Mouse (Mus musculus) cerebral cortex, adult 2 months (tissue): Measurements from ENCODE around the gene Sesn3.

Experiments
- WGBS: fragments of 180-500 bp; shearing (Covaris S2); methylation state at CpG from one replicate; pipeline ENCODE4 v1.1.7; 2018; 5-methylcytosine and 5-hydroxymethylcytosine counted together

Sesn3 gene

GRCm38 (mm10) chr9:14277365-14277991 lies 2.6 kb downstream of the Sesn3 start:
- WGBS = under 1% methylated on average over 7 of the region's 7 CpGs

- WGBS = 83% methylated on average over 1 of the region's 1 CpGs
These were observed 5.8 kb downstream of the Sesn3 start for GRCm38 (mm10) chr9:14280696-14281095.

GRCm38 (mm10) chr9:14285036-14285435 lies 10.2 kb downstream of the Sesn3 start:
- 44% methylated on average over 3 of the region's 3 CpGs for WGBS

GRCm38 (mm10) chr9:14287234-14287633 lies 12.4 kb downstream of the Sesn3 start:
- 80% methylated on average over 1 of the region's 1 CpGs for WGBS

- WGBS = 100% methylated on average over 1 of the region's 1 CpGs
These were observed 19.0 kb downstream of the Sesn3 start for GRCm38 (mm10) chr9:14293866-14294265.

- WGBS = 89% methylated on average over 8 of the region's 8 CpGs
These were observed 21.0 kb downstream of the Sesn3 start for GRCm38 (mm10) chr9:14295680-14296440.

- WGBS = 84% methylated on average over 5 of the region's 5 CpGs
These were observed 22.3 kb downstream of the Sesn3 start for GRCm38 (mm10) chr9:14297204-14297603.

- 62% methylated on average over 6 of the region's 6 CpGs for WGBS
These were observed 25.9 kb downstream of the Sesn3 start for GRCm38 (mm10) chr9:14300795-14301194.

- WGBS = 33% methylated on average over 9 of the region's 9 CpGs
These were observed 29.5 kb downstream of the Sesn3 start for GRCm38 (mm10) chr9:14304262-14304968.

GRCm38 (mm10) chr9:14307341-14307740 lies 32.5 kb downstream of the Sesn3 start:
- 93% methylated on average over 3 of the region's 3 CpGs for WGBS

GRCm38 (mm10) chr9:14313968-14314367 lies 39.1 kb downstream of the Sesn3 start:
- WGBS = 60% methylated on average over 3 of the region's 3 CpGs

- WGBS = 66% methylated on average over 7 of the region's 7 CpGs
These were observed 39.6 kb downstream of the Sesn3 start for GRCm38 (mm10) chr9:14314477-14314876.

GRCm38 (mm10) chr9:14316618-14317017 lies 41.8 kb downstream of the Sesn3 start:
- 97% methylated on average over 1 of the region's 1 CpGs for WGBS

GRCm38 (mm10) chr9:14335829-14336228 lies 61.0 kb downstream of the Sesn3 start:
- 89% methylated on average over 4 of the region's 4 CpGs for WGBS

- WGBS = 53% methylated on average over 3 of the region's 3 CpGs
These were observed 62.0 kb downstream of the Sesn3 start for GRCm38 (mm10) chr9:14336901-14337300.

- WGBS = 70% methylated on average over 3 of the region's 3 CpGs
These were observed 63.8 kb downstream of the Sesn3 start for GRCm38 (mm10) chr9:14338701-14339100.

GRCm38 (mm10) chr9:14342041-14342668 lies 67.3 kb downstream of the Sesn3 start:
- WGBS = 59% methylated on average over 4 of the region's 4 CpGs

GRCm38 (mm10) chr9:14345866-14346265 lies 71.0 kb downstream of the Sesn3 start:
- WGBS = 90% methylated on average over 4 of the region's 4 CpGs

- 50% methylated on average over 4 of the region's 4 CpGs for WGBS
These were observed 73.5 kb downstream of the Sesn3 start for GRCm38 (mm10) chr9:14348416-14348815.

- WGBS = 88% methylated on average over 5 of the region's 5 CpGs
These were observed 74.5 kb downstream of the Sesn3 start for GRCm38 (mm10) chr9:14349380-14349779.

GRCm38 (mm10) chr9:14350787-14351186 lies 75.9 kb downstream of the Sesn3 start:
- WGBS = 84% methylated on average over 2 of the region's 2 CpGs

- 95% methylated on average over 1 of the region's 1 CpGs for WGBS
These were observed 77.5 kb downstream of the Sesn3 start for GRCm38 (mm10) chr9:14352337-14352736.
